Mouse (Mus musculus) CH12.LX (cell line): Measurements from ENCODE around the gene Actl7a.

ENCODE experiments used
- CTCF ChIP-seq, 2 experiments: IDR thresholded peaks in 1 of 2; conservative IDR thresholded peaks in 1 of 2; 2 replicates each; pipeline ENCODE4 v1.5.1; 2011 to 2012; ENCODE audit warnings: low read depth in 2 of 2, low read length in 2 of 2, improper control_type of control experiment in 1 of 2, inconsistent platforms in 1 of 2, mild to moderate bottlenecking in 1 of 2, moderate library complexity in 1 of 2
- POLR2A ChIP-seq: IDR thresholded peaks from 2 replicates; pipeline ENCODE4 v1.6.1; 2011; ENCODE audit warnings: low read depth, mild to moderate bottlenecking, improper control_type of control experiment, low read length
- SMC3 ChIP-seq: IDR thresholded peaks from 2 replicates; pipeline ENCODE4 v1.6.1; 2011; ENCODE audit warnings: low read depth, low read length, improper control_type of control experiment
- TCF12 ChIP-seq: IDR thresholded peaks from 2 replicates; pipeline ENCODE4 v1.6.1; 2014; ENCODE audit warnings: low read depth, mild to moderate bottlenecking, inconsistent platforms, low read length, improper control_type of control experiment

GRCm38 (mm10) chr4:56722346-56722745, 20.9 kb upstream of the Actl7a start:
- no peak for TF ChIP-seq POLR2A
- TF ChIP-seq CTCF (conservative IDR thresholded peaks at IDR 0.05 in 1 of 2, IDR thresholded peaks at IDR 0.05 in 1 of 2; ENCODE audit: low read depth in 2 of 2, low read length in 2 of 2), result no peak
- TF ChIP-seq SMC3, result no peak
- TF ChIP-seq TCF12, result no peak
